Mouse (Mus musculus) stomach, embryonic 14.5 days (tissue): ENCODE results near the gene Fam214a. TPM values are rescaled to one million over a fixed set of nuclear protein-coding genes. Genes with fewer than 3 reads are reported as not detected.

ENCODE experiments used
- ATAC-seq: fragments of 200-750 bp; cut with Nextera tagmentation; 2 replicates; pipeline ENCODE4 v1.8.0; 2017; ENCODE audit warnings: low read depth, moderate TSS enrichment; ENCODE audit not compliant: insufficient number of reproducible peaks, insufficient read depth, low FRiP score
- H3K27ac ChIP-seq: fragments of 300-500 bp; sonication (generic); 2 replicates; pipeline ENCODE4 v1.5.1; 2014; ENCODE audit warnings: mild to moderate bottlenecking, low read length, moderate library complexity, mixed read lengths
- H3K27me3 ChIP-seq: fragments of 300-500 bp; sonication (generic); 2 replicates; pipeline ENCODE4 v1.6.1; 2014; ENCODE audit warnings: low read length, control low read depth, mixed read lengths; ENCODE audit not compliant: control insufficient read depth, insufficient read depth
- H3K36me3 ChIP-seq: fragments of 300-500 bp; sonication (generic); 2 replicates; pipeline ENCODE4 v1.6.1; 2014; ENCODE audit warnings: mild to moderate bottlenecking, control low read depth, low read length, moderate library complexity, mixed read lengths; ENCODE audit not compliant: control insufficient read depth, insufficient read depth
- H3K4me1 ChIP-seq: fragments of 300-500 bp; sonication (generic); 2 replicates; pipeline ENCODE4 v1.6.1; 2014; ENCODE audit warnings: low read length, control low read depth, mixed read lengths; ENCODE audit not compliant: control insufficient read depth, insufficient read depth
- H3K4me2 ChIP-seq: fragments of 300-500 bp; sonication (generic); replicated peaks from 2 replicates; pipeline ENCODE4 v1.6.1; 2014; ENCODE audit warnings: low read depth, low read length, control low read depth
- H3K4me3 ChIP-seq: fragments of 300-500 bp; sonication (generic); 2 replicates; pipeline ENCODE4 v1.5.1; 2014; ENCODE audit warnings: low read depth, low read length, control low read depth
- H3K9ac ChIP-seq: fragments of 300-500 bp; sonication (generic); replicated peaks from 2 replicates; pipeline ENCODE4 v1.6.1; 2014; ENCODE audit warnings: low read depth, mild to moderate bottlenecking, control low read depth, low read length, moderate library complexity, mixed read lengths
- H3K9me3 ChIP-seq: fragments of 300-500 bp; sonication (generic); 2 replicates; pipeline ENCODE4 v1.6.1; 2016; ENCODE audit warnings: low read depth, low read length, control low read depth; ENCODE audit not compliant: control insufficient read depth
- WGBS: fragments of 180-500 bp; shearing (Covaris S2); extraction: QIAGEN DNeasy Blood & Tissue Kit; methylation state at CpG from one replicate; pipeline ENCODE4 v1.1.7; 2014; 5-methylcytosine and 5-hydroxymethylcytosine counted together
- polyA plus RNA-seq: library from polyadenylated mRNA; unstranded; fragments of >200 nt; fragmentation: Nextera tagmentation; extraction: Ambion mirVana; gene quantifications from 2 replicates; pipeline ENCODE4 v1.2.1, GENCODE M21; 2014

The Fam214a gene
- polyA plus RNA-seq = 14.2 and 15.0 TPM in 2 replicates

GRCm38 (mm10) chr9:74952756-74953247 is at the start of gene Fam214a:
Fam214a (plus strand) TSS chr9:74952884.
- ATAC-seq = peak; percentile 94
- peaks cover 10% of the 10 kb centered on the region; the same call in 1 of the 2 replicates for H3K4me1 ChIP-seq
- peak within 1 kb of the TSS; percentile 63 for H3K9ac ChIP-seq
- H3K27ac ChIP-seq = peak within 1 kb of the TSS; percentile 82
- H3K27me3 ChIP-seq = no peaks in the 10 kb centered on the region
- H3K4me2 ChIP-seq = peak within 1 kb of the TSS; percentile 66
- no peaks in the 10 kb centered on the region for H3K9me3 ChIP-seq
- WGBS = under 1% methylated on average over 38 of the region's 59 CpGs
- H3K4me3 ChIP-seq = peak within 1 kb of the TSS; percentile 64
- no peaks in the 10 kb centered on the region for H3K36me3 ChIP-seq

GRCm38 (mm10) chr9:74904866-74905508 is 47.7 kb upstream of the Fam214a start:
- Histone ChIP-seq H3K9ac (no peak overlapping the region), H3K9me3 (no peaks in the 10 kb centered on the region), H3K36me3 (no peaks in the 10 kb centered on the region), H3K4me2 (no peak overlapping the region), H3K4me1 (no peaks in the 10 kb centered on the region), H3K27ac (no peak overlapping the region), H3K27me3 (no peaks in the 10 kb centered on the region), H3K4me3 (no peak overlapping the region)
- no peak for ATAC-seq
- WGBS = 5% methylated on average over 7 of the region's 7 CpGs

- Histone ChIP-seq H3K36me3 (no peaks in the 10 kb centered on the region), H3K27ac (no peak overlapping the region), H3K4me2 (no peak overlapping the region), H3K4me1 (0 out of 2 replicates have a peak, but pooled peaks cover 2% of the 10 kb centered on the region), H3K27me3 (no peaks in the 10 kb centered on the region), H3K9me3 (no peaks in the 10 kb centered on the region), H3K4me3 (no peak overlapping the region), H3K9ac (no peak overlapping the region)
- ATAC-seq = peak; percentile 61; the same call in 1 of the 2 replicates
- WGBS = 39% methylated on average over 4 of the region's 4 CpGs
These were observed 45.7 kb upstream of the Fam214a start for GRCm38 (mm10) chr9:74906951-74907350.

- Histone ChIP-seq H3K9me3 (no peaks in the 10 kb centered on the region), H3K4me1 (0 out of 2 replicates have a peak, but pooled peaks cover 2% of the 10 kb centered on the region), H3K27me3 (no peaks in the 10 kb centered on the region), H3K9ac (no peak overlapping the region), H3K36me3 (no peaks in the 10 kb centered on the region), H3K4me3 (no peak overlapping the region), H3K4me2 (no peak overlapping the region), H3K27ac (no peak overlapping the region)
- ATAC-seq = no peak
- WGBS = 68% methylated on average over 15 of the region's 15 CpGs
These were observed 43.4 kb upstream of the Fam214a start for GRCm38 (mm10) chr9:74909245-74909644.

GRCm38 (mm10) chr9:74910226-74910759 is 42.4 kb upstream of the Fam214a start:
- no peak overlapping the region for H3K4me2 ChIP-seq
- H3K27me3 ChIP-seq = no peaks in the 10 kb centered on the region
- 83% methylated on average over 6 of the region's 6 CpGs for WGBS
- no peak overlapping the region for H3K9ac ChIP-seq
- no peaks in the 10 kb centered on the region for H3K36me3 ChIP-seq
- no peak overlapping the region for H3K4me3 ChIP-seq
- H3K9me3 ChIP-seq = no peaks in the 10 kb centered on the region
- no peak overlapping the region for H3K27ac ChIP-seq
- no peak for ATAC-seq
- H3K4me1 ChIP-seq = 0 out of 2 replicates have a peak, but pooled peaks cover 2% of the 10 kb centered on the region

- ATAC-seq = no peak
- no peaks in the 10 kb centered on the region for H3K36me3 ChIP-seq
- H3K4me2 ChIP-seq = no peak overlapping the region
- whole genome bisulfite sequencing = 70% methylated on average over 4 of the region's 4 CpGs
- no peaks in the 10 kb centered on the region for H3K27me3 ChIP-seq
- H3K27ac ChIP-seq = no peak overlapping the region
- H3K9me3 ChIP-seq = no peaks in the 10 kb centered on the region
- H3K4me3 ChIP-seq = no peak overlapping the region
- H3K9ac ChIP-seq = no peak overlapping the region
- H3K4me1 ChIP-seq = 0 out of 2 replicates have a peak, but pooled peaks cover 2% of the 10 kb centered on the region
These were observed 41.3 kb upstream of the Fam214a start for GRCm38 (mm10) chr9:74911430-74911829.

GRCm38 (mm10) chr9:74911919-74912318 is 40.8 kb upstream of the Fam214a start:
- H3K27ac ChIP-seq = no peak overlapping the region
- ATAC-seq = no peak
- WGBS = 31% methylated on average over 2 of the region's 2 CpGs

GRCm38 (mm10) chr9:74912619-74913376 is 39.9 kb upstream of the Fam214a start:
- Histone ChIP-seq H3K27me3 (no peaks in the 10 kb centered on the region), H3K9me3 (peaks cover 5% of the 10 kb centered on the region; the same call in 1 of the 2 replicates), H3K9ac (no peak overlapping the region), H3K4me3 (no peak overlapping the region), H3K27ac (no peak overlapping the region), H3K4me1 (0 out of 2 replicates have a peak, but pooled peaks cover 2% of the 10 kb centered on the region), H3K4me2 (no peak overlapping the region), H3K36me3 (no peaks in the 10 kb centered on the region)
- ATAC-seq = no peak
- WGBS = 65% methylated on average over 19 of the region's 19 CpGs

More at GRCm38 (mm10) chr9:74911919-74912318, 40.8 kb upstream of the Fam214a start:
- H3K4me2 ChIP-seq = no peak overlapping the region
- H3K4me1 ChIP-seq = 0 out of 2 replicates have a peak, but pooled peaks cover 2% of the 10 kb centered on the region
- H3K9ac ChIP-seq = no peak overlapping the region
- no peaks in the 10 kb centered on the region for H3K27me3 ChIP-seq
- no peak overlapping the region for H3K4me3 ChIP-seq
- no peaks in the 10 kb centered on the region for H3K36me3 ChIP-seq
- H3K9me3 ChIP-seq = no peaks in the 10 kb centered on the region
